Mouse (Mus musculus): ENCODE measurements around the gene Kmt5c. TPM values are rescaled to one million over a fixed set of nuclear protein-coding genes. Genes with fewer than 3 reads are reported as not detected.
"Not testable (repeated sequence)": the region's sequence is repeated elsewhere in the genome, so short reads cannot be mapped to it uniquely, and the experiment has no call there.

Gene Kmt5c
- total RNA-seq, 2 experiments from 2014 or later = 41.0 to 50.1 TPM

DNA sequence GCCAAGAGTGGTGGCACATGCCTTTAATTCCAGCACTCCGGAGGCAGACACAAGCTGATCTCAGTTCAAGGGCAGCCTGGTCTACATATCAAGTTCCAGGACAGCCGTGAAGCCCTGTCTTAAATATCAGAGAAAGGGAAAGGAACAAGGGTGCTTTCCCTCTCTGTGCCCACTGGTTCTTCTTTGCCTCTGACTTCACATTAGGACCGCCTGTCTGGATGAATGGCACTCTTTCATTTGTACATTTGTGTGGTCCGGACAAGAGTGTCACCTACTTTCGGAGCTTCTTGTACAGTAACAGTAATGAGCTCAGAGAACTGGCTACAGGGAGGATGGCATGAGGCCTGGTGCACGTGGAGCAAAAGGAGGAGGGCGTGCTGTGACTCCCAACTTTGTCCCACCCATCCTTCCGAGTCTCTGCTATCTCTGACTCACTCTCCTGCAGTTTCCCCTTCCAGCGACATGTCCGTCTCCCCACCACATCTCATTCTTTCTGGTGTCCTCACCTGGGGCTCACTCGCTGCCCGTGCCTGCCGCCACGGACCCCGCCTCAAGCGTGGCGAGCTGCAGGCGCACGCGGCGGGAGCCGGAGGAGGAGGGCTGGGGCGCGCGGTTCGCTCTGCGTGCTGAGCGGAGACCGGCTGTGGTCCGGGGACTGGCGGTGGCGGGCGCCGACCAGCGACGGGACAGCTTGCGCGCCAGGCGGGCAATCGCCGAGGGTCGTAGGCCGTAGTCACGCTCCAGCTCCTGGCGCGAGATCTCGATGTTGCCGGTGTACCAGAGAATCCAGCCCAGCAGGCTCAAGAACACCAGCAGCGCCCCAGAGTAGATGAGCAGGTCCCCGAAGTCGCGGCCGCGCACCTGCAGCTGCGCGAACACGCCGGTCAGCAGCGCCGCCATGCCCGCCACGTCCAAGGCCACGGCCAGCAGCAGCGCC, 48.9 kb downstream of the Kmt5c start:
- ATAC-seq (replicated peaks; ENCODE audit: poor library complexity) = peak; percentile 54

DNA sequence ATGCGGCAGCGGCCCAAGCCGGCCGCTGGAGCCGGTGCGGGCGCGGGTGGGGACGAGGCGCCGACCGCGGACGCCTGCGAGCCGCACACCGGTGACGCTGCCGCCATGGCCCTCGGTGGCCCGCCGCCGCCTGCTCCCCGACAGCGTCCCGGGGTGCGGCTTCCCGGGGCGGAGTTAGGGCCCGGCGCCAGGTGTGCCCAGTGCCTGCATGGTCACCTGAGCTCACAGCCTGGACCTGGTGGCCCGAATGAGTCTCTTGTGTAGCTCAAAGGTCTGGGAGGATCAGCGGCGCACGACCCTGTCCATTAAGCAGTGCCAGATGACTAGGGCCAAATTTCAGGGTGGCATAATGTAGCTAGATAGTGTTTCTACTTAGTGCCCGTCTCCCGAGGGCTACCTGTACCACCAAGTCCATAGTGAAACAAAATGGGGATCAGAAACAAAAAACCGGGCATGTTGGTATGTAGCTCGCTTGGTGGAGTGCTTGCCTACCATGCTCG, 49.6 kb downstream of the Kmt5c start, which contains the start of gene Tmem238:
TSS of gene Tmem238 (minus strand) at position 221 of the 500 bp plus-strand sequence.
- ATAC-seq (replicated peaks; ENCODE audit: poor library complexity) = peak; percentile 8; the same call in 1 of the 2 replicates

DNA sequence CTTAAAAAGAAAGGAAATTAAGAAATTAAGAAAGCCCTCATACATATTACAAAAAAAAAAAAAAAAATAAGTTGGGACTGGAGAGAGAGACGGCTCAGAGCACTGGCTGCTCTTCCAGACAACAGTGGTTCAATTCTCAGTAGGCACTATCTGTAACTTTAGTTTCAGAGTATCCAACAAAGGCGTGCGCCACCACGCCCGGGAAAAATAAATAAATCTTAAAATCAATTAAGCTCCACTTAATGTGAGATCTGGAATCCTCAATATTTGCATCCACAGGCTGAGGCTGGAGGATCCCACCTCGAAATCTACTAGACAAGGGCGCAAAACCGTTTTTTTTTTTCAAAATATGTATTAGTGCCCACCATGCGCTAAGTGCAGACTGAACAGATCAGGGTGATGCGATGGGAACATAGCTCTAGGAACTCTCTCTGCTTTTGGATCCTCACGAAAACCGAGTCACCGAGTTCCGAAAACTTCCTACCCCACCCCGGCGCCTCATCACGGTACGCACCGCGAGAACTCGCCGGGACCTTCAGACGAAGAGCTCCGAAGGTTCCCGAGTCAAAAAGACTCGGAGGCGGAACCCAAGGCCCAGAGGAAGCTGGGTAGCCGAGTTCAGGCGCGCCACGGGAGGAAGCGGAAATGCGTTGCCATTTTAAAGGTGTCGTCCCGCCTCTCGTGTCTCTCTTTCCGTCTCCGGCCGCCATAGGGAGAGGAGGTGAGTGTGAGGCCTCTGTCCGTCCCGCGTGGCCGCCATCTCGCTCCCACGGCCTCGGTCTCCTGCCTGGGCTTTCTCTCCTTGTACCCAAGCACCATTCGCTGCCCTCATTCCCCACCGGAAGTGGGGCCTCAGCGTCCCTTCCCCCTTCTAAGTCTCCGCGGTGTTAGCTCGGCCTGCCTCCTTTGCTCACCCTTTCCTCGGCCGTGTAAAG, 52.6 kb downstream of the Kmt5c start, which contains the start of gene Rpl28:
TSS of gene Rpl28 (plus strand) at position 597 of the 935 bp plus-strand sequence.
- ATAC-seq (replicated peaks; ENCODE audit: poor library complexity) = peak; percentile 71

DNA sequence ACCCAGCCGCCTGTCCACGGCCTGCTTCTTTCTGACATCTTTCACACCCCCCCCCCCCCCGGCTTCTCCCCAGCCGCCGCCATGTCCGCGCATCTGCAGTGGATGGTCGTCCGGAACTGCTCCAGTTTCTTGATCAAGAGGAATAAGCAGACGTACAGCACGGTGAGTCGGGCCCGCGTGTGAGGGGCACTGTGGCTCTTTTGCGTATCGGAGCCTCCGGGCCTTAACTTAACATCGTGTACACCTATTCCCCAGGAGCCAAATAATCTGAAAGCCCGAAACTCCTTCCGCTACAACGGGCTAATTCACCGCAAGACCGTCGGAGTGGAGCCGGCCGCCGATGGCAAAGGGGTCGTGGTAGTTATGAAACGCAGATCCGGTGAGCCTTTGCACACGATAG, 53.3 kb downstream of the Kmt5c start:
- not testable (repeated sequence) for ATAC-seq (replicated peaks; ENCODE audit: poor library complexity)

DNA sequence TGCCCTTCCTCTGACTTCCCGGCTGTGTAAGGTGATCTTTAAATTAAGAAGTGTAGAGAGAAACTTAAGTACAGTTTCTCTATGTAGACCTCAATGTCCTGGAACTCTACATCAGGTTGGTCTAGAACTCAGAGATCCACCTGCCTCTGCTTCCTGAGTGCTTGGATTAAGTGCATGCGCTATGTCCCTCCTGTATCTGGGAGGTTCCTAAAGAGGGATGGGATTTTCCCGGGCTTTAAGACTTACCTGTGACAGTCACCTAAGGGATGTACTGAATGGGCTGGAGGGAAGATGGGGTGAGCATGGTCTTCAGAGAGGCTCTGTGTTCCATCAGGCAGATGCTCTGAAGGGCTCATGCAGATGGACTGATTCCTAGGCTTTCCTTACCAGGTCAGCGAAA, 53.8 kb downstream of the Kmt5c start:
- ATAC-seq (replicated peaks; ENCODE audit: poor library complexity) = no peak

DNA sequence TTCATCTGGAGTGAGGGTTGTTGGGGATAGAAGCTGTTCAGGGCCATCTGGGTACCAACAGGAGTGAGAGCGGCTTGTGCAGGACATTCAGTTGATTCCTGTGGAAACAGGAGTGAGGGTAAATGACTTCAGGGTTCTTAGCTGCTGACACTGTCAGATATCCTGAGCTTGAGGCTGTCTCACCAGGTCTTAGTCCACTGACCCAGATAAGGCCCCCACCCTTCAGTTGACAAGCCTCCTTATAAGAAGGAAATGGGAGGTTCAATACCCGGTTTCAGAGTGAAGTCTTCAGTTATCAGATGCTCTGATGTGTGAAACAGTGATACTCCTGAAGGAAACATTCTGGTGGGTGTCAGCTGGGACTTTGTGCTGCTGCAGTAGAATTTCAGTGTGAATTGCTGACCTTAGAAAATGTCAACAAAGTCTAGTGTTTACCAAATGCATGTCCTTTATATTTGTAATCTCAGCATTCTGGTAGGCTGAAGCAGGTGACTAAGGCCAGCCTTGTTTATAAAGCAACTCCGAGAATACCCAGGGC, 54.8 kb downstream of the Kmt5c start:
- ATAC-seq (replicated peaks; ENCODE audit: poor library complexity) = no peak

DNA sequence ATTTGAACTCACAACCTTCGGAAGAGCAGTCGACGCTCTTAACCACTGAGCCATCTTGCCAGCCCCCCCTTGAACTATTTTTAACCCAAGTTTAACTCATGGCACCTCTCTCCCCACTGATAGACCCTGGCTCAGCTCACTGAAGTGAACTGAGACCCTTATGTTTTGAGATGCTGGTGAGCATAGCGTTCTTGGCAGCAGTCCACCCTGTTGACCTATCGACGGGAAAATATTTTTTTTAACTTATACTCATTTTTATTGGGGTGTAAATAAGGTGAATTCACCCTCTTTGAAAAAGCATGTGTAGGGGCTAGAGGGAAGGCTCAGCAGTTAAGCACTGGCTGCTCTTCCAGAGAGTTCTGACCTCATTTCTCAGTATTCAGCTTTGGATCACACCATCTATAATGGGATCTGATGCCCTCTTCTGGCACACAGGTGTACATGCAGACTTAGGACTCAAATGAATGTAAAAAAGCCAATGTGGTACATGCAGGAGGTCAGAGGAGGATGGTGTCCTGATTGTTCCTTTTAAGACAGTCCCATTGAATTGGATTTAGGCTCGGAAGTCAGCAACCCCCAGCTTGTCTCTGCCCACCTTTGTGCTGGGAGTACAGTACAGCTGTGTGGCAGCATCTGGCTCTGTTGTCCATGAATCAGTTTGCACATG, 56.0 kb downstream of the Kmt5c start:
- peak; percentile 30 for ATAC-seq (replicated peaks; ENCODE audit: poor library complexity)

Other genes with a start within 250 kb of the Kmt5c start
- gene Ppp1r12c, start 238.4 kb upstream of the Kmt5c start, total RNA-seq (2015) = 85.6 and 97.7 TPM in 2 replicates
- gene Ppp1r12c, start 238.4 kb upstream of the Kmt5c start, total RNA-seq (2017) = 106 and 112 TPM in 2 replicates
- gene Tnnt1, start 223.7 kb upstream of the Kmt5c start, total RNA-seq (2015) = 5.6 and 8.0 TPM in 2 replicates
- 16.5 and 17.4 TPM in 2 replicates for gene Tnnt1, start 223.7 kb upstream of the Kmt5c start, total RNA-seq (2017)
- gene Tnni3, start 215.9 kb upstream of the Kmt5c start, total RNA-seq (2015) = 4.8 and 5.2 TPM in 2 replicates
- 2.1 and 6.0 TPM in 2 replicates for gene Tnni3, start 215.9 kb upstream of the Kmt5c start, total RNA-seq (2017)
- gene Dnaaf3, start 207.7 kb upstream of the Kmt5c start, total RNA-seq (2015) = 0.59 and 0.95 TPM in 2 replicates
- gene Dnaaf3, start 207.7 kb upstream of the Kmt5c start, total RNA-seq (2017) = 1.3 and 1.4 TPM in 2 replicates
- not detected in 2 replicates for gene Syt5, start 192.6 kb upstream of the Kmt5c start, total RNA-seq (2015)
- gene Syt5, start 192.6 kb upstream of the Kmt5c start, total RNA-seq (2017) = not detected in 2 replicates
- not detected in 2 replicates for gene Ptprh, start 136.1 kb upstream of the Kmt5c start, total RNA-seq (2015)
- not detected in 2 replicates for gene Ptprh, start 136.1 kb upstream of the Kmt5c start, total RNA-seq (2017)
- gene Tmem86b, start 108.7 kb upstream of the Kmt5c start, total RNA-seq (2015) = 6.7 and 8.9 TPM in 2 replicates
- gene Tmem86b, start 108.7 kb upstream of the Kmt5c start, total RNA-seq (2017) = 15.2 and 22.4 TPM in 2 replicates
- 99.0 and 102 TPM in 2 replicates for gene Ppp6r1, start 81.1 kb upstream of the Kmt5c start, total RNA-seq (2015)
- 124 and 144 TPM in 2 replicates for gene Ppp6r1, start 81.1 kb upstream of the Kmt5c start, total RNA-seq (2017)
- 48.1 and 52.5 TPM in 2 replicates for gene Hspbp1, start 55.0 kb upstream of the Kmt5c start, total RNA-seq (2015)
- 20.2 and 26.2 TPM in 2 replicates for gene Hspbp1, start 55.0 kb upstream of the Kmt5c start, total RNA-seq (2017)
- gene Brsk1, start 49.5 kb upstream of the Kmt5c start, total RNA-seq (2015) = 0.44 TPM in 1 of 2 replicates, not detected in the other
- gene Brsk1, start 49.5 kb upstream of the Kmt5c start, total RNA-seq (2017) = not detected in 2 replicates
- 10.1 and 12.1 TPM in 2 replicates for gene Tmem150b, start 14.9 kb upstream of the Kmt5c start, total RNA-seq (2015)
- 23.0 and 24.4 TPM in 2 replicates for gene Tmem150b, start 14.9 kb upstream of the Kmt5c start, total RNA-seq (2017)
- 63.0 and 71.7 TPM in 2 replicates for gene Cox6b2, start 13.0 kb downstream of the Kmt5c start, total RNA-seq (2015)
- gene Cox6b2, start 13.0 kb downstream of the Kmt5c start, total RNA-seq (2017) = 44.2 and 66.7 TPM in 2 replicates
- gene Fam71e2, start 31.2 kb downstream of the Kmt5c start, total RNA-seq (2015) = not detected in 2 replicates
- gene Fam71e2, start 31.2 kb downstream of the Kmt5c start, total RNA-seq (2017) = not detected in 2 replicates
- gene Il11, start 42.7 kb downstream of the Kmt5c start, total RNA-seq (2015) = 0.17 TPM in 1 of 2 replicates, not detected in the other
- gene Il11, start 42.7 kb downstream of the Kmt5c start, total RNA-seq (2017) = not detected in 2 replicates
- gene Tmem190, start 42.8 kb downstream of the Kmt5c start, total RNA-seq (2015) = not detected in 2 replicates
- gene Tmem190, start 42.8 kb downstream of the Kmt5c start, total RNA-seq (2017) = not detected in 2 replicates
- gene Tmem238, start 49.5 kb downstream of the Kmt5c start, total RNA-seq (2015) = 6.2 and 10.5 TPM in 2 replicates
- 5.4 and 5.5 TPM in 2 replicates for gene Tmem238, start 49.5 kb downstream of the Kmt5c start, total RNA-seq (2017)
- gene Rpl28, start 52.8 kb downstream of the Kmt5c start, total RNA-seq (2015) = 1,898 and 2,111 TPM in 2 replicates
- 686 and 710 TPM in 2 replicates for gene Rpl28, start 52.8 kb downstream of the Kmt5c start, total RNA-seq (2017)
- 280 and 341 TPM in 2 replicates for gene Ube2s, start 72.5 kb downstream of the Kmt5c start, total RNA-seq (2015)
- gene Ube2s, start 72.5 kb downstream of the Kmt5c start, total RNA-seq (2017) = 169 and 190 TPM in 2 replicates
- gene Shisa7, start 104.6 kb downstream of the Kmt5c start, total RNA-seq (2015) = 0.05 TPM in 1 of 2 replicates, not detected in the other
- gene Shisa7, start 104.6 kb downstream of the Kmt5c start, total RNA-seq (2017) = not detected in 2 replicates
- 9.1 and 13.4 TPM in 2 replicates for gene Isoc2b, start 130.1 kb downstream of the Kmt5c start, total RNA-seq (2015)
- gene Isoc2b, start 130.1 kb downstream of the Kmt5c start, total RNA-seq (2017) = 34.9 and 98.1 TPM in 2 replicates
- 2.4 and 3.1 TPM in 2 replicates for gene Isoc2a, start 137.0 kb downstream of the Kmt5c start, total RNA-seq (2015)
- 7.3 and 8.7 TPM in 2 replicates for gene Isoc2a, start 137.0 kb downstream of the Kmt5c start, total RNA-seq (2017)
- gene Gm36210, start 166.4 kb downstream of the Kmt5c start, total RNA-seq (2015) = not detected in 2 replicates
- gene Gm36210, start 166.4 kb downstream of the Kmt5c start, total RNA-seq (2017) = not detected in 2 replicates
- 7.4 and 8.0 TPM in 2 replicates for gene Zfp628, start 175.1 kb downstream of the Kmt5c start, total RNA-seq (2015)
- 1.9 and 2.7 TPM in 2 replicates for gene Zfp628, start 175.1 kb downstream of the Kmt5c start, total RNA-seq (2017)
- gene Nat14, start 181.9 kb downstream of the Kmt5c start, total RNA-seq (2015) = 0.20 and 0.64 TPM in 2 replicates
- gene Nat14, start 181.9 kb downstream of the Kmt5c start, total RNA-seq (2017) = not detected in 2 replicates
- not detected in 2 replicates for gene Ssc5d, start 185.7 kb downstream of the Kmt5c start, total RNA-seq (2015)
- gene Ssc5d, start 185.7 kb downstream of the Kmt5c start, total RNA-seq (2017) = 0.10 TPM in 1 of 2 replicates, not detected in the other
- not detected in 2 replicates for gene Sbk2, start 224.3 kb downstream of the Kmt5c start, total RNA-seq (2015)
- gene Sbk2, start 224.3 kb downstream of the Kmt5c start, total RNA-seq (2017) = not detected in 2 replicates
- gene Sbk3, start 231.1 kb downstream of the Kmt5c start, total RNA-seq (2015) = not detected in 2 replicates
- gene Sbk3, start 231.1 kb downstream of the Kmt5c start, total RNA-seq (2017) = not detected in 2 replicates

Measured in megakaryocyte progenitor cell, adult 5-6 weeks (primary cell).